Mouse (Mus musculus) hindbrain, embryonic 12.5 days (tissue): Measurements from ENCODE around the gene Lif. TPM values are rescaled to one million over a fixed set of nuclear protein-coding genes. Genes with fewer than 3 reads are reported as not detected.

Experiments
- ATAC-seq: fragments of 200-750 bp; cut with Nextera tagmentation; 2 replicates; pipeline ENCODE4 v1.8.0; 2017; ENCODE audit warnings: moderate TSS enrichment; ENCODE audit not compliant: low FRiP score
- H3K27ac ChIP-seq: fragments of 300-500 bp; sonication (generic); 2 replicates; pipeline ENCODE4 v1.5.1; 2016; ENCODE audit warnings: mild to moderate bottlenecking
- H3K27me3 ChIP-seq: fragments of 300-500 bp; sonication (generic); 2 replicates; pipeline ENCODE4 v1.6.1; 2016; ENCODE audit warnings: mild to moderate bottlenecking
- H3K36me3 ChIP-seq: fragments of 300-500 bp; sonication (generic); 2 replicates; pipeline ENCODE4 v1.6.1; 2016; ENCODE audit warnings: mild to moderate bottlenecking
- H3K4me1 ChIP-seq: fragments of 300-500 bp; sonication (generic); 2 replicates; pipeline ENCODE4 v1.6.1; 2016
- H3K4me2 ChIP-seq: fragments of 300-500 bp; sonication (generic); replicated peaks from 2 replicates; pipeline ENCODE4 v1.6.1; 2016; ENCODE audit warnings: mild to moderate bottlenecking
- H3K4me3 ChIP-seq: fragments of 300-500 bp; sonication (generic); 2 replicates; pipeline ENCODE4 v1.5.1; 2016; ENCODE audit warnings: mild to moderate bottlenecking
- H3K9ac ChIP-seq: fragments of 300-500 bp; sonication (generic); 2 replicates; pipeline ENCODE4 v1.6.1; 2016; ENCODE audit warnings: mild to moderate bottlenecking, moderate library complexity
- H3K9me3 ChIP-seq: fragments of 300-500 bp; sonication (generic); replicated peaks from 2 replicates; pipeline ENCODE4 v1.6.1; 2016; ENCODE audit warnings: mild to moderate bottlenecking
- WGBS: fragments of 180-500 bp; shearing (Covaris S2); methylation state at CpG from one replicate; pipeline ENCODE4 v1.1.7; 2016; 5-methylcytosine and 5-hydroxymethylcytosine counted together
- polyA plus RNA-seq: library from polyadenylated mRNA; unstranded; fragments of >200 nt; fragmentation: Nextera tagmentation; extraction: Ambion mirVana; gene quantifications from 2 replicates; pipeline ENCODE4 v1.2.1, GENCODE M21; 2016

Gene Lif
- polyA plus RNA-seq, 1 experiment from 2014 or later = not detected

- Histone ChIP-seq H3K4me3 (no peak within 1 kb of the TSS), H3K9ac (no peak within 1 kb of the TSS), H3K27ac (no peak within 1 kb of the TSS), H3K9me3 (no peaks in the 10 kb centered on the region), H3K27me3 (no peaks in the 10 kb centered on the region), H3K36me3 (no peaks in the 10 kb centered on the region), H3K4me2 (no peak within 1 kb of the TSS), H3K4me1 (no peaks in the 10 kb centered on the region)
- 77% methylated on average over 16 of the region's 16 CpGs for WGBS
- ATAC-seq = no peak
Measured at GRCm38 (mm10) chr11:4235665-4236545, 21.5 kb upstream of the Lif start, which contains the start of gene Osm. Gene Osm (plus strand): TSS chr11:4236420.

- Histone ChIP-seq H3K27me3 (no peaks in the 10 kb centered on the region), H3K36me3 (no peaks in the 10 kb centered on the region), H3K4me2 (no peak overlapping the region), H3K4me1 (no peaks in the 10 kb centered on the region), H3K9me3 (no peaks in the 10 kb centered on the region), H3K9ac (no peak overlapping the region), H3K27ac (no peak overlapping the region), H3K4me3 (no peak overlapping the region)
- WGBS = 91% methylated on average over 21 of the region's 21 CpGs
- no peak for ATAC-seq
Measured at GRCm38 (mm10) chr11:4236546-4237067, 20.8 kb upstream of the Lif start.

GRCm38 (mm10) chr11:4237389-4237912 is 19.9 kb upstream of the Lif start:
- 79% methylated on average over 18 of the region's 18 CpGs for WGBS
- no peak for ATAC-seq
- Histone ChIP-seq H3K9ac (no peak overlapping the region), H3K4me2 (no peak overlapping the region), H3K27me3 (no peaks in the 10 kb centered on the region), H3K36me3 (no peaks in the 10 kb centered on the region), H3K4me1 (no peaks in the 10 kb centered on the region), H3K4me3 (no peak overlapping the region), H3K27ac (no peak overlapping the region), H3K9me3 (no peaks in the 10 kb centered on the region)

GRCm38 (mm10) chr11:4238167-4238566 is 19.2 kb upstream of the Lif start:
- no peak for ATAC-seq
- no peak overlapping the region for H3K4me3 ChIP-seq
- no peaks in the 10 kb centered on the region for H3K9me3 ChIP-seq
- H3K4me1 ChIP-seq = no peaks in the 10 kb centered on the region
- H3K9ac ChIP-seq = no peak overlapping the region
- H3K27ac ChIP-seq = no peak overlapping the region
- H3K4me2 ChIP-seq = no peak overlapping the region
- no peaks in the 10 kb centered on the region for H3K36me3 ChIP-seq
- no peaks in the 10 kb centered on the region for H3K27me3 ChIP-seq
- 94% methylated on average over 6 of the region's 6 CpGs for WGBS

DNA sequence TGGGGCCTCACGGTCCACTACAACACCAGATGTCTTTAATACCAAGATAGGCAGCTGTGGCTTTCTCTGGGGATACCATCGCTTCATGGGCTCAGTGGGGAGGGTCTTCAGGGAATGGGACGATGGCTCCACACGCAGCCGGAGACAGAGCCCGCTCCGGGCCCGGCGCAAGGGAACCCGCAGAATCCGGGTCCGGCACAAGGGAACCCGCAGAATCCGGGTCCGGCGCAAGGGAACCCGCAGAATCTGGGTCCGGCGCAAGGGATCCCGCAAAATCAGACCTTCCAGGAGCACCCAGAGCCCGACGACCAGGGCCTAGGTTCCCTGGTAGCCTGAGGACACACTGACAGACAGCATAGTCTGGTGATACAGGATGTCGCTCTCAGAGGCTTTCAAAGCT is 17.7 kb upstream of the Lif start:
- Histone ChIP-seq H3K36me3 (no peaks in the 10 kb centered on the region), H3K9ac (no peak overlapping the region), H3K9me3 (no peaks in the 10 kb centered on the region), H3K4me3 (no peak overlapping the region), H3K4me2 (no peak overlapping the region), H3K27ac (no peak overlapping the region), H3K4me1 (no peaks in the 10 kb centered on the region), H3K27me3 (no peaks in the 10 kb centered on the region)
- 90% methylated on average over 23 of the region's 23 CpGs for WGBS
- ATAC-seq = no peak

DNA sequence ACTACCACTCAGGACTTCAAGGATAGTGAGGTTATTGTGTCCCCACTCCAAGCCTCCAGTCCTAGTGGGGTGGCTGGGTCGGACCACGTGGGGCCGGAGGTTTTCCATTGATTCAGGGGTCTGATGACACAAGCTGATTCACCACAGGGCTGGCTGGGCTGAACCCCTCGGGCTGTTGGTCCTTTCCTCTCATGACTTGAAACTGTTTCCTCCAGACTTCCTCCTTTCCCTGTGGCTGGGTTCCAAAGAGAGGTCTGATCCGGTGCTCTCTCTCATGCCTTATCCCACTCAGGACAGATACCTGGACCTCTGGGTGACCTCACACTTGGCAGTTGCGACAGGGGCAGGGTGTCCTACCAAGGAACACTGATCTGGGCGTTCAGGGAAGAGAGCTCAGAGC is 17.2 kb upstream of the Lif start:
- Histone ChIP-seq H3K27me3 (no peaks in the 10 kb centered on the region), H3K4me2 (no peak overlapping the region), H3K4me1 (no peaks in the 10 kb centered on the region), H3K36me3 (no peaks in the 10 kb centered on the region), H3K4me3 (no peak overlapping the region), H3K9me3 (no peaks in the 10 kb centered on the region), H3K9ac (no peak overlapping the region), H3K27ac (no peak overlapping the region)
- no peak for ATAC-seq
- 71% methylated on average over 7 of the region's 7 CpGs for WGBS

DNA sequence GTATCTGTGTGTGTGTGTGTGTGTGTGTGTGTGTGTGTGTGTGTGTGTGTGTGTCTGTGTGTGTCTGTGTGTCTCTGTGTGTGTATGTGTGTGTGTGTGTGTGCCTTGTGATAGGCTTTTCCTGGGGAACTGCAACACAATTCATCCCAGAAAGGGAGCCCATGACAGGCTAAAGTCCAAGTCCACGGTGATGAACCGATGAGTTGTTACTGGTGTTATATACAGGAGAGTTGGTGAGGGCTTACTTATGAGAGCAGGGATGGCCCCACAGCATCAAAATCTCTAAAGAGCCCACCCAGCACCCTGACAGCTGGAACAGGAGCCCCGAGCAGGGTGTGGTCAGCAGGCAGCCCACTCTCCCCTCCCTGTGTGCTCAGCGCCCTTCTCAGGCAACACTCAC is 16.2 kb upstream of the Lif start:
- Histone ChIP-seq H3K4me1 (no peaks in the 10 kb centered on the region), H3K9ac (no peak overlapping the region), H3K27ac (no peak overlapping the region), H3K27me3 (no peaks in the 10 kb centered on the region), H3K36me3 (no peaks in the 10 kb centered on the region), H3K4me3 (no peak overlapping the region), H3K4me2 (no peak overlapping the region), H3K9me3 (no peaks in the 10 kb centered on the region)
- 83% methylated on average over 4 of the region's 4 CpGs for WGBS
- no peak for ATAC-seq

DNA sequence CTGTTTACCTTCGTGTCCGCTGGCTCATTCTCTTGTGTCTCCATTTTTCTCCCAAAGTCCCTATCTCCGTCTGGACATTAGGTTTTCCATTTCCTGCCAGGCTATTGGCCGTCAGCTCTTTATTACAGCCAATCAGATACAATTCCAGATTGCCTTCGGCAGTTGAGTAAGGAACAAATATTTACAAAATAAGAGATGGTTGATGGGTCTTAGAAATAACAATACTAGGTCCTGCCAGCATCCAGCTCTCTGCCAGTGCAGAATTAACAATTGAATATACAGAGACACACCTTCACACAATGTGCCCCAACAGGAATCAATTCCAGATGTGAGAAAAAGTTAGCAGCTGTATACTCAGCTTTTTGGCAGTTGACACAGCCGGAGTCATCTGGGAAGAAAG is 11.2 kb upstream of the Lif start:
- no peak overlapping the region for H3K27ac ChIP-seq
- H3K36me3 ChIP-seq = no peaks in the 10 kb centered on the region
- no peak overlapping the region for H3K4me3 ChIP-seq
- no peaks in the 10 kb centered on the region for H3K27me3 ChIP-seq
- H3K4me1 ChIP-seq = no peaks in the 10 kb centered on the region
- no peak overlapping the region for H3K9ac ChIP-seq
- ATAC-seq = no peak
- 65% methylated on average over 6 of the region's 6 CpGs for WGBS
- no peak overlapping the region for H3K4me2 ChIP-seq
- H3K9me3 ChIP-seq = no peaks in the 10 kb centered on the region

DNA sequence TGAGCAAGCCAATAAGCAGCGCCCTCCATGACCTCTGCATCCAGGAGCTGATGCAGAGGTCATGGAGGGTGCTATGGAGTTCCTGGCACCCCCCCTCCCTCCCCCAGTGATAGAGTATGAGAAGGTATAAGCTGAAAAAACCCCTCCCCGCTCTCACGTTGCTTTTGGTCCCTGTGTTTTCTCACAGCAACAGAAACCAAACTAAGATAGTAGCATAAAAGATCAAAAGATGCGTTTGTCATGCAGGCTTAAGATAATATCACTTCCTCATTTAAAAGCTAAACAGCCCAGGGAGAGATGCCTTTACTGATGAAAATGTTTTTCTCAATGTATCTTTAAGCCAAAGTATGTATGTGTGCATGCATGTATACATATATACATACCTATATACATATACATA is 10.7 kb upstream of the Lif start:
- Histone ChIP-seq H3K9me3 (no peaks in the 10 kb centered on the region), H3K9ac (no peak overlapping the region), H3K4me3 (no peak overlapping the region), H3K36me3 (no peaks in the 10 kb centered on the region), H3K4me2 (no peak overlapping the region), H3K27me3 (no peaks in the 10 kb centered on the region), H3K4me1 (no peaks in the 10 kb centered on the region), H3K27ac (no peak overlapping the region)
- ATAC-seq = no peak
- 73% methylated on average over 4 of the region's 4 CpGs for WGBS

DNA sequence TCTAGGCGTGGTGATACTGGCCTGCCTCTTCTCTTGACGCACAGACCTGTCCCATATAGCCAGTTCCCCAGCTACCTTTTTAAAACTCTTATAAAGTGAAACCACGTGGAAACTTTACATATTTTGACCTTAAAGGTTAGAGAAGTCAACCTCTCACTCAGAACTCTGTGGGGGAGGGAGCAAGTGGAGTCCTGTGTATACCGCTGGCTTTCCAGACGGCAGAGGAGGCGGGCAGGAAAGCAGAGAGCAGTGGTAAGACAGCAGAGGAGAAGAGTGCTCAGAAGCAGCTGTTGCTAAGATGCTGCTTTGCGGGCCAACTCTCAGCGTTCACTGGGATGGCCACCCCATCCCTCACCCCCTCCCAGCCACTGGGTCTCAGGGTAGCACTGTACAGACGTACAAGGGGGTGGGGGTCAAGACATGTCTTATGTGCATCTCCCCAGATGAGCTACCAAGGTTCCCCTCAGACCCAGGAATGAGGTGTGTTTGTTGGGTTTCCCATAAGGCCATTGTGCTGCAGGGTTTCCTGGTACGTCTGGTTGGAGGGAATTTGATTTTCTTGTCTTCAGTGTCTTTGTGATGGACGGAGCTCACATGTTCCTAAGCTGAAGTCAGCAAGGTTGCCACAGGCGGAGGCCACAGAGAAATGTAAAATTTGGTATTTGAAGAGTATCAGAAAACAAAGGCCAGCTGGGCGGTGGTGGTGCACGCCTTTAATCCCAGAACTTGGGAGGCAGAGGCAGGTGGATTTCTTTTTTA is 10.0 kb upstream of the Lif start:
- Histone ChIP-seq H3K9ac (no peak overlapping the region), H3K36me3 (no peaks in the 10 kb centered on the region), H3K4me1 (no peaks in the 10 kb centered on the region), H3K4me3 (no peak overlapping the region), H3K27ac (no peak overlapping the region), H3K27me3 (peaks cover 3% of the 10 kb centered on the region; the same call in 1 of the 2 replicates), H3K4me2 (no peak overlapping the region), H3K9me3 (no peaks in the 10 kb centered on the region)
- no peak for ATAC-seq
- WGBS = 78% methylated on average over 14 of the region's 14 CpGs

DNA sequence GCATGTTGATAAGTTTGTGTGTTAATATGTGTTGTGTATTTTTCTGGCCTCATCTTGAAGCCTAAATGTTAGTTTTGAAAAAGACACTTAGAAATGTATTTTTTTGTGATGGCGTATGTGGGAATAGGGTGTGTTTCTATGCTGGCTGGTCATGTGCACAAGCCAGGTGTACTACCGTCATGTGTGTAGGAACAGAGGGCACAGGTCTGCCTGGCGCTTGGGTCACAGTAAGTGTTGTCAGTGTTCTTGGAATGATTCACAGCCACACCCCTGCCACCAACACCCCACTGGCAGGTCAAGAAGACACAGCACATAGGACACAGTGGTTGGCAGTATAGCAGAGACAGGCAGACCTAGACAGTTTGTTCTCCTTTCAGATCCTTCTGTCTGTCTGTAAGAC is 8.2 kb upstream of the Lif start:
- Histone ChIP-seq H3K27me3 (peaks cover 3% of the 10 kb centered on the region; the same call in 1 of the 2 replicates), H3K4me1 (no peaks in the 10 kb centered on the region), H3K4me3 (no peak overlapping the region), H3K4me2 (no peak overlapping the region), H3K9me3 (no peaks in the 10 kb centered on the region), H3K27ac (no peak overlapping the region), H3K36me3 (no peaks in the 10 kb centered on the region), H3K9ac (no peak overlapping the region)
- 97% methylated on average over 3 of the region's 3 CpGs for WGBS
- no peak for ATAC-seq

- Histone ChIP-seq H3K9me3 (no peaks in the 10 kb centered on the region), H3K4me3 (no peak overlapping the region), H3K9ac (no peak overlapping the region), H3K27ac (no peak overlapping the region), H3K4me1 (no peaks in the 10 kb centered on the region), H3K36me3 (no peaks in the 10 kb centered on the region), H3K4me2 (no peak overlapping the region), H3K27me3 (peaks cover 3% of the 10 kb centered on the region; the same call in 1 of the 2 replicates)
- no peak for ATAC-seq
- 75% methylated on average over 7 of the region's 7 CpGs for WGBS
Measured at GRCm38 (mm10) chr11:4250290-4250689, 7.1 kb upstream of the Lif start.
